Mouse (Mus musculus) limb, embryonic 11.5 days (tissue): ENCODE results near the gene Gm28729. TPM values are rescaled to one million over a fixed set of nuclear protein-coding genes. Genes with fewer than 3 reads are reported as not detected.
"Not testable (repeated sequence)": the region's sequence is repeated elsewhere in the genome, so short reads cannot be mapped to it uniquely, and the experiment has no call there.

Experiments
- ATAC-seq: fragments of 200-750 bp; cut with Nextera tagmentation; 2 replicates; pipeline ENCODE4 v1.8.0; 2017; ENCODE audit warnings: low read depth; ENCODE audit not compliant: insufficient number of reproducible peaks, low FRiP score, low TSS enrichment
- DNase-seq: peaks from one replicate; pipeline ENCODE4 v3.0.0-alpha.2; 2015; ENCODE audit warnings: low spot score
- H3K27ac ChIP-seq: fragments of 300-500 bp; sonication (generic); replicated peaks from 2 replicates; pipeline ENCODE4 v1.5.1; 2014; ENCODE audit warnings: low read depth, mild to moderate bottlenecking, low read length
- H3K27me3 ChIP-seq: fragments of 300-500 bp; sonication (generic); 2 replicates; pipeline ENCODE4 v1.6.1; 2014; ENCODE audit warnings: mild to moderate bottlenecking, low read length, mixed read lengths; ENCODE audit not compliant: control insufficient read depth, insufficient read depth
- H3K36me3 ChIP-seq: fragments of 300-500 bp; sonication (generic); 2 replicates; pipeline ENCODE4 v1.6.1; 2014; ENCODE audit warnings: mild to moderate bottlenecking, low read length, moderate library complexity, mixed read lengths; ENCODE audit not compliant: control insufficient read depth, insufficient read depth
- H3K4me1 ChIP-seq: fragments of 300-500 bp; sonication (generic); 2 replicates; pipeline ENCODE4 v1.6.1; 2014; ENCODE audit warnings: low read length, mixed read lengths; ENCODE audit not compliant: control insufficient read depth, insufficient read depth
- H3K4me2 ChIP-seq: fragments of 300-500 bp; sonication (generic); 2 replicates; pipeline ENCODE4 v1.6.1; 2014; ENCODE audit warnings: low read depth, mild to moderate bottlenecking, moderate library complexity; ENCODE audit not compliant: severe bottlenecking
- H3K4me3 ChIP-seq: fragments of 300-500 bp; sonication (generic); 2 replicates; pipeline ENCODE4 v1.5.1; 2014; ENCODE audit warnings: low read depth, low read length
- H3K9ac ChIP-seq: fragments of 300-500 bp; sonication (generic); 2 replicates; pipeline ENCODE4 v1.6.1; 2014; ENCODE audit warnings: mild to moderate bottlenecking, low read length
- H3K9me3 ChIP-seq: fragments of 300-500 bp; sonication (generic); 2 replicates; pipeline ENCODE4 v1.6.1; 2016; ENCODE audit warnings: low read length; ENCODE audit not compliant: control insufficient read depth
- WGBS: fragments of 180-500 bp; shearing (Covaris S2); extraction: QIAGEN DNeasy Blood & Tissue Kit; methylation state at CpG from one replicate; pipeline ENCODE4 v1.1.7; 2014; 5-methylcytosine and 5-hydroxymethylcytosine counted together
- polyA plus RNA-seq: library from polyadenylated mRNA; unstranded; fragments of >200 nt; fragmentation: Nextera tagmentation; extraction: Ambion mirVana; gene quantifications from 2 replicates; pipeline ENCODE4 v1.2.1, GENCODE M21; 2014

Gm28729 gene
- polyA plus RNA-seq, 1 experiment from 2014 or later, result not detected

DNA sequence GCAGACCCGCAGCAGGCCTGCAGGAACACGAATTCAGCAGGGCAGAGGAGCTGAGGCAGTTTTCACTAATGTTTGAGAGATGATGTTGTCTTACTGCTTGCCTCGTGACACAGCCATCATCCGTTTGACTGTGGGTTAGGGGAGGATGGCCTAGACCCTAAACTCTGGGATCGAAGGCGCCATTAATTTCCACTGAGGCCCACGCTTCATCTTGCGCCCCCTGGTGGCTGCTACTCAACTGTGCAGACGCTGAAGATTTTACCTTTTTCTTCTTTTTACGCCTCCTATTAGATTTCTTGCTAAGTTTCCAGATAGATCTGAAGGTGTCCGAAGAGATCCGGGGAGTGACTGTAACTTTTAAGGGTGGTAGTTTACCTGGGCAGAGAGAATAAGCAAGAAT, 33.3 kb downstream of the Gm28729 start:
- Histone ChIP-seq H3K9me3 (no peaks in the 10 kb centered on the region), H3K36me3 (no peaks in the 10 kb centered on the region), H3K4me3 (no peak overlapping the region), H3K4me2 (no peak overlapping the region), H3K9ac (no peak overlapping the region), H3K4me1 (peaks cover 12% of the 10 kb centered on the region), H3K27ac (no peak overlapping the region), H3K27me3 (no peaks in the 10 kb centered on the region)
- no peak for ATAC-seq
- DNase-seq, result peak; percentile 65
- WGBS, result 43% methylated on average over 12 of the region's 12 CpGs

GRCm38 (mm10) chr9:96487869-96488268, 37.2 kb downstream of the Gm28729 start:
- not testable (repeated sequence) for H3K27me3 ChIP-seq, H3K36me3 ChIP-seq, H3K9me3 ChIP-seq, H3K4me3 ChIP-seq, ATAC-seq, H3K9ac ChIP-seq, DNase-seq, H3K4me1 ChIP-seq, H3K4me2 ChIP-seq, H3K27ac ChIP-seq
- 95% methylated on average over 5 of the region's 5 CpGs for WGBS

GRCm38 (mm10) chr9:96483648-96484047, 41.4 kb downstream of the Gm28729 start:
- Histone ChIP-seq H3K36me3 (no peaks in the 10 kb centered on the region), H3K4me2 (no peak overlapping the region), H3K4me1 (no peaks in the 10 kb centered on the region), H3K27me3 (no peaks in the 10 kb centered on the region), H3K9ac (no peak overlapping the region), H3K9me3 (no peaks in the 10 kb centered on the region), H3K27ac (no peak overlapping the region), H3K4me3 (no peak overlapping the region)
- DNase-seq (no peak), ATAC-seq (no peak)
- 59% methylated on average over 2 of the region's 2 CpGs for WGBS

- Histone ChIP-seq H3K36me3 (no peaks in the 10 kb centered on the region), H3K27ac (no peak overlapping the region), H3K4me3 (no peak overlapping the region), H3K9ac (no peak overlapping the region), H3K4me1 (no peaks in the 10 kb centered on the region), H3K9me3 (no peaks in the 10 kb centered on the region), H3K4me2 (no peak overlapping the region), H3K27me3 (no peaks in the 10 kb centered on the region)
- DNase-seq (no peak), ATAC-seq (no peak)
- 76% methylated on average over 3 of the region's 3 CpGs for WGBS
These were observed 42.0 kb downstream of the Gm28729 start for GRCm38 (mm10) chr9:96483028-96483427.

- Histone ChIP-seq H3K4me2 (peak within 1 kb of the TSS; percentile 70), H3K4me1 (no peaks in the 10 kb centered on the region), H3K9me3 (no peaks in the 10 kb centered on the region), H3K9ac (peak within 1 kb of the TSS; percentile 70), H3K27me3 (no peaks in the 10 kb centered on the region), H3K36me3 (no peaks in the 10 kb centered on the region), H3K4me3 (peak within 1 kb of the TSS; percentile 68), H3K27ac (peak within 1 kb of the TSS; percentile 85)
- DNase-seq (peak; percentile 100), ATAC-seq (peak; percentile 96)
- WGBS, result under 1% methylated on average over 74 of the region's 74 CpGs
These were observed 46.8 kb downstream of the Gm28729 start, which contains the start of gene Rnf7 for GRCm38 (mm10) chr9:96478071-96478888. Gene Rnf7 (minus strand): TSS chr9:96478675.

DNA sequence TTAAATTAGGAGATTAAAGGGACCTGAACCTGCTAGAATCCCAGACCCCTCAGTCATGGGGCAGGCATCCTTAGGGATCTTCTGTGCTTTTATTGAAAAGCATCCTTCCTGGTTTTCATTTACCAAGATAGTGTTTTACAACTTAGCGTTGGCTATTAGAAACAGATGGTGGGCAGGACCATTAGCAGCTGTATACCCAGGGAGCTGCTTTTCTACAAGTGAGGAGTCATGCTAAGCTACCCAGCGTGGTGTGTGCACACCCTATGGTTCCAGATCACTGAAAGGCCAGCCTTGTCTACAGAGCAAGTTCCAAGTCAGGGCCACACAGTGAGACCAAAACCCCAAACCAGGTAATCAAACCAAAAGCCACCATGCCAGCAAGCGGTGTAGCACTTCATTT, 52.7 kb downstream of the Gm28729 start:
- ATAC-seq, result no peak
- Histone ChIP-seq H3K9me3 (no peaks in the 10 kb centered on the region), H3K4me3 (no peak overlapping the region), H3K36me3 (peaks cover 3% of the 10 kb centered on the region; the same call in 1 of the 2 replicates), H3K9ac (no peak overlapping the region), H3K27ac (no peak overlapping the region), H3K4me2 (no peak overlapping the region), H3K4me1 (0 out of 2 replicates have a peak, but pooled peaks cover 3% of the 10 kb centered on the region), H3K27me3 (no peaks in the 10 kb centered on the region)
- DNase-seq, result no peak
- WGBS, result 34% methylated on average over 3 of the region's 3 CpGs

DNA sequence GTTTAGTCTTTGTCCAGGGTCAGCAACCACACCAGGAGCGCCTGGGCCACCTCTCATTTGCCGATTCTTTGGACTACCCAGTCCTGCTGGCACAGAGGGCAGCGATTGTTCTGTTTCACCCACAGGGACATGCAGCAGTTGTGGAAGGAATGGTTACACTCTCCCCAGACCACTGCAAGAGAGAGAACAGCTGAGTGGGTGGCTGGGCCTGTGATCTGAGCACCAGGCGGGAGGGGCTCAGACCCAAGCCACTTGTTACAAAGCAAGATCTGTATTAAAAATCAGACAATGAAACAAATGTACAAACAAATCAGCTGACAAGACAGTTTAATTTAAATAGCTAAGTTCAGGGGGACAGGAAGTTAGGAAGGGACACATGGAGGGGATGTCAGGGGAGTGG, 53.4 kb downstream of the Gm28729 start:
- H3K36me3 ChIP-seq, DNase-seq, H3K4me3 ChIP-seq, H3K9ac ChIP-seq, ATAC-seq, H3K9me3 ChIP-seq, H3K4me2 ChIP-seq, H3K4me1 ChIP-seq, H3K27ac ChIP-seq, H3K27me3 ChIP-seq: not testable (repeated sequence)
- 94% methylated on average over 4 of the region's 4 CpGs for WGBS

GRCm38 (mm10) chr9:96470266-96470974, 54.6 kb downstream of the Gm28729 start:
- no peak for ATAC-seq
- Histone ChIP-seq H3K4me2 (no peak overlapping the region), H3K4me3 (no peak overlapping the region), H3K4me1 (0 out of 2 replicates have a peak, but pooled peaks cover 3% of the 10 kb centered on the region), H3K9ac (no peak overlapping the region), H3K27me3 (no peaks in the 10 kb centered on the region), H3K9me3 (no peaks in the 10 kb centered on the region), H3K27ac (no peak overlapping the region), H3K36me3 (peaks cover 3% of the 10 kb centered on the region; the same call in 1 of the 2 replicates)
- WGBS, result 94% methylated on average over 8 of the region's 8 CpGs
- DNase-seq, result no peak
